Mouse (Mus musculus): ENCODE measurements around the gene Zfp423.

DNA sequence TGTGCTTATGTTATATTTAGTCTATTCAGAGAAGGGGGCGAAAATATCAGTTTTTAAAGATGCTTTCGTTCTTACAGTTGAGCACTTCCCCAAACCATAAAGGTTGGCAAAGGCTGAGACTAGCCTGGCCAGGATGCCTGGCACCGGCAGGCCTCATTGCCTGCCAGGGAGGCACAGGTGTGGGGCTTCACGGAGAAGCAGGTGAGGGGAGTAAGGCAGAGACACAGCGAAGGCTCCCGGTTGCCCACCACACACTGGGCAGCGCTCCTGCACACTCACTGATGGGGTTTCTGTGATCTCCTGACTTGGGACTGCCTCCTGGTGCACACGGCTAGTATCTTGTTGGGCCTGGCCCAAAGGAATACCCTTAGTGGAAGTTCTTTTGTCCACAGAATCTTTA lies 294.1 kb downstream of the Zfp423 start:
- TF ChIP-seq CTCF (IDR thresholded peaks at IDR 0.05; ENCODE audit: insufficient read depth, low read length) (no peak), POLR2A (IDR thresholded peaks at IDR 0.05; ENCODE audit: borderline replicate concordance, extremely low read depth, low read depth, low read length) (no peak)
